Mouse (Mus musculus): Measurements from ENCODE around the gene Lmod2.

Gene Lmod2

GRCm38 (mm10) chr6:24602993-24603392, 5.4 kb downstream of the Lmod2 start:
- no peak for DNase-seq

- DNase-seq = no peak
Measured at GRCm38 (mm10) chr6:24604289-24604688, 6.7 kb downstream of the Lmod2 start.

- DNase-seq = no peak
Measured at GRCm38 (mm10) chr6:24605631-24606030, 8.1 kb downstream of the Lmod2 start.

- no peak for DNase-seq
Measured at GRCm38 (mm10) chr6:24606512-24606911, 8.9 kb downstream of the Lmod2 start.

- no peak for DNase-seq
Measured at GRCm38 (mm10) chr6:24607531-24607930, 10.0 kb downstream of the Lmod2 start.

GRCm38 (mm10) chr6:24608129-24608528, 10.6 kb downstream of the Lmod2 start:
- DNase-seq = no peak

GRCm38 (mm10) chr6:24608682-24609081, 11.1 kb downstream of the Lmod2 start:
- no peak for DNase-seq

- no peak for DNase-seq
Measured at GRCm38 (mm10) chr6:24609531-24609930, 12.0 kb downstream of the Lmod2 start.

- DNase-seq = no peak
Measured at GRCm38 (mm10) chr6:24610358-24610757, 12.8 kb downstream of the Lmod2 start.

- no peak for DNase-seq
Measured at GRCm38 (mm10) chr6:24612074-24612755, 14.7 kb downstream of the Lmod2 start.

- DNase-seq = no peak
Measured at GRCm38 (mm10) chr6:24613346-24613745, 15.8 kb downstream of the Lmod2 start.

- DNase-seq = no peak
Measured at GRCm38 (mm10) chr6:24613918-24614317, 16.4 kb downstream of the Lmod2 start.

GRCm38 (mm10) chr6:24616746-24617145, 19.2 kb downstream of the Lmod2 start:
- DNase-seq = no peak

GRCm38 (mm10) chr6:24619285-24620045, 21.9 kb downstream of the Lmod2 start:
- DNase-seq = no peak

GRCm38 (mm10) chr6:24620936-24621335, 23.4 kb downstream of the Lmod2 start:
- DNase-seq = no peak

- no peak for DNase-seq
Measured at GRCm38 (mm10) chr6:24622098-24622497, 24.5 kb downstream of the Lmod2 start.

GRCm38 (mm10) chr6:24627586-24628030, 30.0 kb downstream of the Lmod2 start:
- peak; percentile 75 for DNase-seq

- DNase-seq = no peak
Measured at GRCm38 (mm10) chr6:24628499-24628898, 30.9 kb downstream of the Lmod2 start.

GRCm38 (mm10) chr6:24632061-24632460, 34.5 kb downstream of the Lmod2 start:
- DNase-seq = no peak

- DNase-seq = no peak
Measured at GRCm38 (mm10) chr6:24634065-24634464, 36.5 kb downstream of the Lmod2 start.

GRCm38 (mm10) chr6:24635814-24636213, 38.3 kb downstream of the Lmod2 start:
- no peak for DNase-seq

- no peak for DNase-seq
Measured at GRCm38 (mm10) chr6:24641286-24641685, 43.7 kb downstream of the Lmod2 start.

GRCm38 (mm10) chr6:24642161-24642560, 44.6 kb downstream of the Lmod2 start:
- no peak for DNase-seq

GRCm38 (mm10) chr6:24642960-24643359, 45.4 kb downstream of the Lmod2 start:
- no peak for DNase-seq
